Mouse (Mus musculus) midbrain, postnatal 0 days (tissue): Measurements from ENCODE around the gene Kcnj10. TPM values are rescaled to one million over a fixed set of nuclear protein-coding genes. Genes with fewer than 3 reads are reported as not detected.
A peak's percentile ranks its signal among the peaks of the same experiment; 100 is the strongest.

Experiments
- ATAC-seq: fragments of 200-750 bp; cut with Nextera tagmentation; 2 replicates; pipeline ENCODE4 v1.8.0; 2017; ENCODE audit warnings: moderate number of reproducible peaks, mild to moderate bottlenecking, moderate TSS enrichment, moderate library complexity; ENCODE audit not compliant: low FRiP score
- DNase-seq: peaks from one replicate; pipeline ENCODE4 v3.0.0-alpha.2; 2015; ENCODE audit warnings: low spot score
- H3K27ac ChIP-seq: fragments of 300-500 bp; sonication (generic); 2 replicates; pipeline ENCODE4 v1.5.1; 2014; ENCODE audit warnings: low read depth, mild to moderate bottlenecking, low read length, mixed read lengths
- H3K27me3 ChIP-seq: fragments of 300-500 bp; sonication (generic); 2 replicates; pipeline ENCODE4 v1.6.1; 2014; ENCODE audit warnings: low read length, control low read depth, mixed read lengths; ENCODE audit not compliant: insufficient read depth
- H3K36me3 ChIP-seq: fragments of 300-500 bp; sonication (generic); 2 replicates; pipeline ENCODE4 v1.6.1; 2014; ENCODE audit warnings: low read length, control low read depth, mixed read lengths; ENCODE audit not compliant: insufficient read depth
- H3K4me1 ChIP-seq: fragments of 300-500 bp; sonication (generic); 2 replicates; pipeline ENCODE4 v1.6.1; 2014; ENCODE audit warnings: mild to moderate bottlenecking, control low read depth, antibody characterized with exemption, low read length, mixed read lengths; ENCODE audit not compliant: insufficient read depth
- H3K4me2 ChIP-seq: fragments of 300-500 bp; sonication (generic); 2 replicates; pipeline ENCODE4 v1.6.1; 2014; ENCODE audit warnings: low read depth, mild to moderate bottlenecking, low read length, mixed read lengths; ENCODE audit not compliant: poor library complexity, severe bottlenecking
- H3K4me3 ChIP-seq: fragments of 300-500 bp; sonication (generic); 2 replicates; pipeline ENCODE4 v1.5.1; 2014; ENCODE audit warnings: low read depth, mild to moderate bottlenecking, low read length, moderate library complexity
- H3K9ac ChIP-seq: fragments of 300-500 bp; sonication (generic); replicated peaks from 2 replicates; pipeline ENCODE4 v1.6.1; 2014; ENCODE audit warnings: mild to moderate bottlenecking, low read length, moderate library complexity, mixed read lengths; ENCODE audit not compliant: poor library complexity, severe bottlenecking
- H3K9me3 ChIP-seq: fragments of 300-500 bp; sonication (generic); 2 replicates; pipeline ENCODE4 v1.6.1; 2016; ENCODE audit warnings: low read length, control low read depth
- CTCF ChIP-seq: IDR thresholded peaks from 2 replicates; pipeline ENCODE4 v1.5.1; 2016; ENCODE audit warnings: antibody characterized with exemption, mild to moderate bottlenecking
- WGBS: fragments of 180-500 bp; shearing (Covaris S2); extraction: QIAGEN DNeasy Blood & Tissue Kit; methylation state at CpG from one replicate; pipeline ENCODE4 v1.1.7; 2014; 5-methylcytosine and 5-hydroxymethylcytosine counted together
- polyA plus RNA-seq: library from polyadenylated mRNA; unstranded; fragments of >200 nt; fragmentation: Nextera tagmentation; extraction: Ambion mirVana; gene quantifications from 2 replicates; pipeline ENCODE4 v1.2.1, GENCODE M21; 2015
- total RNA-seq: library from RNA; depleted of rRNA; stranded (reverse); fragments of >200 nt; gene quantifications from 2 replicates; pipeline ENCODE4 v1.2.3, GENCODE M21; 2014

Gene Kcnj10
- total and polyA plus RNA-seq, 2 experiments from 2014 or later = 3.9 to 6.6 TPM

DNA sequence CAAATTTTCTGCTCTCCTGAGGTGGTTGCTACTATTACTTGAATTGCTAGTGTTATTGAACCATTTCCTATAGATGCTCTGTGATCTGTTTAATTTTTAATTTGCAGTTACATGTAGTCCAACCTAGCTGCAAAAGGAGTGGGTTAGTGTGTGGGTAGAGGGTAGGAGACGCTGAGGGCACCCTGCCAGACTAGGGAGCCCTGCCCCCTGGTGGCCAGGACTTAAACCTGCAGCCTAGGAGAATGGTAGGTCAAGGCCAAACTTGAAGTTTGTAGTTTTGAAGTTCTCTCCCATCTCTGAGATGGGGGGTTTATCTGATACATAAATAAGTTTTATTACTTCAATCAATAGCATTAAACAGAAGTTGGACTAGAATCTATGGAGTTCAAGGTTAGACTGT, 16.5 kb downstream of the Kcnj10 start:
- H3K4me1 ChIP-seq = no peaks in the 10 kb centered on the region
- H3K36me3 ChIP-seq = no peaks in the 10 kb centered on the region
- no peak overlapping the region for H3K27ac ChIP-seq
- peak; percentile 84 for TF ChIP-seq CTCF
- no peaks in the 10 kb centered on the region for H3K27me3 ChIP-seq
- H3K4me3 ChIP-seq = no peak overlapping the region
- WGBS = 0% methylated on average over 1 of the region's 1 CpGs
- H3K9ac ChIP-seq = no peak overlapping the region
- ATAC-seq (no peak), DNase-seq (peak; percentile 50)
- H3K4me2 ChIP-seq = no peak overlapping the region
- no peaks in the 10 kb centered on the region for H3K9me3 ChIP-seq

DNA sequence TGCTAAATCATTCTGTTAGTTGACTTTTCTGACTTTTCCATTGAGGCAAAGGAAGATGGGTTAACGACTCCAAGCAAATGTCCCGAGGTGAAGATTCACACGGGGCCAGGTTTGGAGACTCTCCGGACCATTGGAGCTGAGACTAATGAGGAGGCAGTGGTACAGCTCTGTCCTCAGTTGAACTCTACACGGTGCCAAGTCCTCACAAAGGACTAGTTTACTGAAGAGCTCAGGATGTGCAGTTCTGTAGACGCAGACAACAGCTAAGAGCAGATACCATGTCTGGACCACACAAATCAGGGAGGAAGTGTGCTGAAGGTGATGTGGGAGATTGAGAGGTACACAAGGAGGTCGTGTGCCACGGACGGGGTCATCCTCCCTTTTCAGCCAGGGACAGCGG, 17.3 kb downstream of the Kcnj10 start:
- Histone ChIP-seq H3K4me2 (no peak overlapping the region), H3K4me1 (no peaks in the 10 kb centered on the region), H3K9ac (no peak overlapping the region), H3K36me3 (no peaks in the 10 kb centered on the region), H3K27me3 (no peaks in the 10 kb centered on the region), H3K9me3 (no peaks in the 10 kb centered on the region), H3K4me3 (no peak overlapping the region), H3K27ac (no peak overlapping the region)
- WGBS = 58% methylated on average over 10 of the region's 10 CpGs
- TF ChIP-seq CTCF = no peak
- no peak for ATAC-seq
- no peak for DNase-seq

DNA sequence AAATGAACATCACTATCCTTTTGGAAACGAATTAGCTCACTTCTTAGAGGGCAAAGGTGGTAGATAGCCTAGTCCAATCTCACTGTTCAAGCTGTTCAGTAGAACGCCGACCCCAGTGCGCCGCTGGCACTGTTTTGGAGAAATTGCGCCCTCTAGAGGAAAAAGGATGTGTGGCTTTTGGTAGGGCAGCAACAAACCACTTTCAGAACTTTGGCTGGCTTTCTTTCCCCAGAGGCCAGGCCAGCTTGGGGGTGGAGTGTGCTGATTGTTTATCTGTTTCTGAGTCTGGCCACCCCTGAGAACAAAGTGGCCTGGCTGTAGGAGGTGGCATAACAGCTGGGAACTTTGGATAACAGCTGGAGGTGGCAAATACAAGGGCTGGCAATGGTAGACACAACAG, 23.7 kb downstream of the Kcnj10 start:
- peak; percentile 60 for ATAC-seq
- peak; percentile 80 for DNase-seq
- Histone ChIP-seq H3K9me3 (no peaks in the 10 kb centered on the region), H3K4me1 (no peaks in the 10 kb centered on the region), H3K4me3 (no peak overlapping the region), H3K36me3 (no peaks in the 10 kb centered on the region), H3K27me3 (no peaks in the 10 kb centered on the region), H3K4me2 (no peak overlapping the region), H3K27ac (no peak overlapping the region), H3K9ac (no peak overlapping the region)
- WGBS = 10% methylated on average over 6 of the region's 6 CpGs
- TF ChIP-seq CTCF = peak; percentile 83

DNA sequence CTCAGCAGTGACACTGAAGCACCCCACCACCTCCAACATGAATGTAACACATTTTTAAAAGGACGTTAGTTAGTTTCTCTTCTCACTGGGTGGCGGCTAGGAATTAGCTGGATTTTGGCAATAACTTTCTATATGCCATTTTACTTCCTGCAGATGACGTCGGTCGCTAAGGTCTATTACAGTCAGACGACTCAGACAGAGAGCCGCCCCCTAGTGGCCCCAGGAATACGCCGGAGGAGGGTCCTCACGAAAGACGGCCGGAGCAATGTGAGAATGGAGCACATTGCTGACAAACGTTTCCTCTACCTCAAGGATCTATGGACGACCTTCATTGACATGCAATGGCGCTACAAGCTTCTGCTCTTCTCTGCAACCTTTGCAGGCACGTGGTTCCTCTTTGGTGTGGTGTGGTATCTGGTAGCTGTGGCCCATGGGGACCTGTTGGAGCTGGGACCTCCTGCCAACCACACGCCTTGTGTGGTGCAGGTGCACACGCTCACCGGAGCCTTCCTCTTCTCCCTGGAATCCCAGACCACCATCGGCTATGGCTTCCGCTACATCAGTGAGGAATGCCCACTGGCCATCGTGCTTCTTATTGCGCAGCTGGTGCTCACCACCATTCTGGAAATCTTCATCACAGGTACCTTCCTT, 27.9 kb downstream of the Kcnj10 start:
- Histone ChIP-seq H3K4me1 (no peaks in the 10 kb centered on the region), H3K9ac (no peak overlapping the region), H3K27me3 (no peaks in the 10 kb centered on the region), H3K27ac (no peak overlapping the region), H3K4me3 (no peak overlapping the region), H3K9me3 (no peaks in the 10 kb centered on the region), H3K36me3 (no peaks in the 10 kb centered on the region), H3K4me2 (peak overlapping the region; percentile 7; the same call in 1 of the 2 replicates)
- ATAC-seq = peak; percentile 65
- DNase-seq = peak; percentile 58
- TF ChIP-seq CTCF = peak; percentile 74
- 31% methylated on average over 23 of the region's 23 CpGs for WGBS

DNA sequence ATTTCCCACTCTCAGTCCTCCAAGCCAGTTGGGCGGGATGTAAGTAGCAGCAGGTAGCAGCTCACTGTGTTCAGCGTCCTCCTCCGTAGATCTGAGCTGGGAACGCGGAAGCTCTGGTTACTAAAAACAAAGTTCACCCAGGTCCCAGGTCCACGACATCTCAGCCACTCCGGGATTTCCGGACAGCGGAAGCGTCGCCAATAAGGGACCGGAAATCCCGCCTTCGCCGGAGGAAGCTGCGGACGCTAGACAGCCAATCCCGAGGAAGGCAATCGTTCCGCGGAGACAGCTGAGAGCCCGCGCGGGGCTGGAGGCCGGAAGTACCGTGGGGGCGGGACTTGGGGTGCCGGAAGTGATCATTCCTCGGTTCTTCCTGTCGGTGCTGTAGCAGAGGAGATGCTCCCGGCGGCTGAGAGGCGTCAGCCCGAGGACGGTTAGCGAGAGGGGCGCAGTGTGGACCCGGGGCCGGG, 35.2 kb downstream of the Kcnj10 start, which contains the start of gene Pigm:
TSS of gene Pigm (plus strand) at position 349 of the 470 bp plus-strand sequence.
- H3K4me1 ChIP-seq = peaks cover 13% of the 10 kb centered on the region; the same call in 1 of the 2 replicates
- under 1% methylated on average over 32 of the region's 39 CpGs for WGBS
- no peaks in the 10 kb centered on the region for H3K27me3 ChIP-seq
- H3K9me3 ChIP-seq = no peaks in the 10 kb centered on the region
- peak within 1 kb of the TSS; percentile 75 for H3K9ac ChIP-seq
- no peaks in the 10 kb centered on the region for H3K36me3 ChIP-seq
- H3K4me2 ChIP-seq = peak within 1 kb of the TSS; percentile 99
- peak within 1 kb of the TSS; percentile 67 for H3K27ac ChIP-seq
- TF ChIP-seq CTCF = no peak
- H3K4me3 ChIP-seq = peak within 1 kb of the TSS; percentile 73
- peak; percentile 99 for DNase-seq
- peak; percentile 98 for ATAC-seq

DNA sequence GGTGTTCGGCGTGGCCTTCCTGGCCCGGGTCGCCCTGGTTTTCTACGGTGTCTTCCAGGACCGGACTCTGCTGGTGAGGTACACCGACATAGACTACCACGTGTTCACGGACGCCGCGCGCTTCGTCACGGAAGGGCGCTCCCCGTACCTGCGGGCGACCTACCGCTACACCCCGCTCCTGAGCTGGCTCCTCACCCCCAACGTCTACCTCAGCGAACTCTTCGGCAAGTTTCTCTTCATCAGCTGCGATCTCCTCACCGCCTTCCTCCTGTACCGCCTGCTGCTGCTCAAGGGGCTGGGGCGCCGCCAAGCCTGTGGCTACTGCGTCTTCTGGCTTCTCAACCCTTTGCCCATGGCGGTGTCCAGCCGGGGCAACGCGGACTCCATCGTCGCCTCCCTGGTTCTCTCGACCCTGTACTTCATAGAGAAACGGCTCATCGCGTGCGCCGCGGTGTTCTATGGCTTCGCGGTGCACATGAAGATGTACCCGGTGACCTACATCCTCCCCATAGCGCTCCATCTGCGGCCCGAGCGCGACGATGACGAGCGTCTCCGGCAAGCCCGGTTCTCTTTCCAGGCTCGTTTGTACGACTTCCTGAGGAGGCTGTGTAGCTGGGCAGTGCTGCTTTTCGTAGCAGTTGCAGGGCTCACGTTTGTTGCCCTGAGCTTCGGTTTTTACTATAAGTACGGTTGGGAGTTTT, 35.9 kb downstream of the Kcnj10 start:
- WGBS = 4% methylated on average over 62 of the region's 62 CpGs
- DNase-seq (no peak), ATAC-seq (peak; percentile 82)
- H3K4me3 ChIP-seq = peak overlapping the region; percentile 73
- H3K27ac ChIP-seq = peak overlapping the region; percentile 67
- peaks cover 13% of the 10 kb centered on the region; the same call in 1 of the 2 replicates for H3K4me1 ChIP-seq
- H3K27me3 ChIP-seq = no peaks in the 10 kb centered on the region
- no peak for TF ChIP-seq CTCF
- H3K4me2 ChIP-seq = peak overlapping the region; percentile 99
- H3K36me3 ChIP-seq = no peaks in the 10 kb centered on the region
- peak overlapping the region; percentile 75 for H3K9ac ChIP-seq
- no peaks in the 10 kb centered on the region for H3K9me3 ChIP-seq
